Mouse (Mus musculus) lung, postnatal 0 days (tissue): ENCODE data around the gene Prkce.

ENCODE experiments used
- CTCF ChIP-seq: IDR thresholded peaks from 2 replicates; pipeline ENCODE4 v1.5.1; 2016; ENCODE audit warnings: antibody characterized with exemption, mild to moderate bottlenecking
- EP300 ChIP-seq: IDR thresholded peaks from 2 replicates; pipeline ENCODE4 v1.6.1; 2016; ENCODE audit warnings: antibody characterized with exemption, mild to moderate bottlenecking, control low read depth

DNA sequence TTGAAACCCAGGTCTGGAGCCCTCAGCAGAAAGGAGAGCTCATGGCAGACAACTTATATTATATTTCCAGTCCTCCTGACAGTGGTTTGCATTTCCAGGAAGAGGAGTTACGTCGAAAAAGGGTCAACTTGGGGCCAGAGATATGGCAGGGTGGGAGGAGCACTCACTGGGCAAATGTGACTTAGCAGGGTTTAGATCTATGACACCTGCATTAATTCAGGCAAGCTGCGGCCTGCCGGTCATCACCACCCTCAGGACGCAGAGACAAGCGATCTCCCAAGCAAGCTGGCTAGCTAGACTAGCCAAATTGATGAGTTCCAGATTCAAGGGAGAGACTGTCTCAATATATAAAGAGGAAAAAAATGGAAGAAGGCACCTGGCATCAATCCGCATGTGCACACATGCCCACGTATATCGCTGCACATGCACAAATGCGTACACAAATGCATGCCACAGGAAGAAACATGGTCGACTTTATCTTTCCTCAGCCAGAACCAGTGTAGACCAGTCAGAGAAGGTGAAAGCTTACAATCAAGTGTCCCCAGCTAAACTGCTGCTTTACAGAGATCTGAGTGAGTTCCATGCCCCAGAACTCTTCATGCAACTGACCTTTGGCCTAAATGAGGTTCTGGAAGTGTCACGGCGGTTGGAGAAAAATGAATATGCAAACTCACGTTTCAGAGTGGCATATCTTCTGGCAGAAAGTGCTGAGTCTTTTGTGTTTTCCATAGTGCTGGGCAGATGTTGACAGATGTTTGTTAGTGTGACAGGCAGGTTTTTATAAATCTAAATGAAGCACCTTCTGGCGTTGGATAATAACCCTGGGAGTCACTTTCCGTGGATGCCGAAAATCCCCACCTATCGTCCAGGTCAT, 216.4 kb downstream of the Prkce start:
- TF ChIP-seq EP300 (no peak), CTCF (no peak)
